Mouse (Mus musculus) layer of hippocampus, postnatal 36 days (tissue): ENCODE results near the gene Cflar. TPM values are rescaled to one million over a fixed set of nuclear protein-coding genes. Genes with fewer than 3 reads are reported as not detected.

Experiments
- DNase-seq, 2 experiments: peaks; one replicate each; pipeline ENCODE4 v3.0.0; 2022
- total RNA-seq, 2 experiments: library from RNA; stranded (reverse); gene quantifications; 2 replicates each; pipeline ENCODE4 v1.2.3; 2021

The Cflar gene
- total RNA-seq, 2 experiments from 2014 or later: 38.3 to 38.9 TPM

GRCm38 (mm10) chr1:58712076-58713061, 1.1 kb downstream of the Cflar start:
- no peak for DNase-seq

GRCm38 (mm10) chr1:58713081-58713892, 2.0 kb downstream of the Cflar start:
- DNase-seq: peak; percentile 27 to 39

- DNase-seq: peak in 1 of 2 experiments; percentile 41
These were observed 2.6 kb downstream of the Cflar start for GRCm38 (mm10) chr1:58713893-58714231.

GRCm38 (mm10) chr1:58714361-58714760, 3.1 kb downstream of the Cflar start:
- no peak for DNase-seq

GRCm38 (mm10) chr1:58715536-58715935, 4.2 kb downstream of the Cflar start:
- DNase-seq: no peak

- no peak for DNase-seq
These were observed 5.0 kb downstream of the Cflar start for GRCm38 (mm10) chr1:58716162-58716882.

- DNase-seq: no peak
These were observed 5.5 kb downstream of the Cflar start for GRCm38 (mm10) chr1:58716883-58717220.

GRCm38 (mm10) chr1:58717589-58718270, 6.4 kb downstream of the Cflar start:
- DNase-seq: no peak

GRCm38 (mm10) chr1:58719356-58719945, 8.1 kb downstream of the Cflar start:
- no peak for DNase-seq

GRCm38 (mm10) chr1:58720090-58720489, 8.8 kb downstream of the Cflar start:
- no peak for DNase-seq

GRCm38 (mm10) chr1:58720988-58721387, 9.7 kb downstream of the Cflar start:
- DNase-seq: no peak

- DNase-seq: no peak
These were observed 11.0 kb downstream of the Cflar start for GRCm38 (mm10) chr1:58722115-58722938.

GRCm38 (mm10) chr1:58723062-58723808, 11.9 kb downstream of the Cflar start:
- DNase-seq: no peak

GRCm38 (mm10) chr1:58723809-58724405, 12.6 kb downstream of the Cflar start:
- no peak for DNase-seq

- no peak for DNase-seq
These were observed 13.2 kb downstream of the Cflar start for GRCm38 (mm10) chr1:58724533-58724932.

- no peak for DNase-seq
These were observed 13.8 kb downstream of the Cflar start for GRCm38 (mm10) chr1:58725095-58725494.

- no peak for DNase-seq
These were observed 14.5 kb downstream of the Cflar start for GRCm38 (mm10) chr1:58725767-58726166.

GRCm38 (mm10) chr1:58727019-58727746, 15.9 kb downstream of the Cflar start:
- DNase-seq: no peak
